Mouse (Mus musculus) hindbrain, embryonic 11.5 days (tissue): ENCODE results near the gene Tssk3. TPM values are rescaled to one million over a fixed set of nuclear protein-coding genes. Genes with fewer than 3 reads are reported as not detected.

Experiments
- ATAC-seq: fragments of 200-750 bp; cut with Nextera tagmentation; 2 replicates; pipeline ENCODE4 v1.8.0; 2017; ENCODE audit warnings: mild to moderate bottlenecking, moderate TSS enrichment, moderate library complexity; ENCODE audit not compliant: low FRiP score
- DNase-seq: peaks from one replicate; pipeline ENCODE4 v3.0.0-alpha.2; 2015; ENCODE audit warnings: low spot score
- H3K27ac ChIP-seq: fragments of 300-500 bp; sonication (generic); 2 replicates; pipeline ENCODE4 v1.5.1; 2014; ENCODE audit warnings: mild to moderate bottlenecking, low read depth, low read length
- H3K27me3 ChIP-seq: fragments of 300-500 bp; sonication (generic); 2 replicates; pipeline ENCODE4 v1.6.1; 2014; ENCODE audit warnings: mild to moderate bottlenecking, low read length, moderate library complexity, mixed read lengths; ENCODE audit not compliant: control insufficient read depth, insufficient read depth
- H3K36me3 ChIP-seq: fragments of 300-500 bp; sonication (generic); 2 replicates; pipeline ENCODE4 v1.6.1; 2014; ENCODE audit warnings: mild to moderate bottlenecking, low read length, moderate library complexity, mixed read lengths; ENCODE audit not compliant: control insufficient read depth, insufficient read depth
- H3K4me1 ChIP-seq: fragments of 300-500 bp; sonication (generic); replicated peaks from 2 replicates; pipeline ENCODE4 v1.6.1; 2014; ENCODE audit warnings: low read length, mixed read lengths; ENCODE audit not compliant: control insufficient read depth, insufficient read depth
- H3K4me2 ChIP-seq: fragments of 300-500 bp; sonication (generic); replicated peaks from 2 replicates; pipeline ENCODE4 v1.6.1; 2014; ENCODE audit warnings: mild to moderate bottlenecking, low read depth, low read length
- H3K4me3 ChIP-seq: fragments of 300-500 bp; sonication (generic); 2 replicates; pipeline ENCODE4 v1.5.1; 2014; ENCODE audit warnings: low read depth, low read length
- H3K9ac ChIP-seq: fragments of 300-500 bp; sonication (generic); 2 replicates; pipeline ENCODE4 v1.6.1; 2014; ENCODE audit warnings: low read depth, low read length
- H3K9me3 ChIP-seq: fragments of 300-500 bp; sonication (generic); 2 replicates; pipeline ENCODE4 v1.6.1; 2016; ENCODE audit warnings: low read length; ENCODE audit not compliant: control insufficient read depth
- WGBS: fragments of 180-500 bp; shearing (Covaris S2); extraction: QIAGEN DNeasy Blood & Tissue Kit; methylation state at CpG from one replicate; pipeline ENCODE4 v1.1.7; 2014; 5-methylcytosine and 5-hydroxymethylcytosine counted together
- polyA plus RNA-seq: library from polyadenylated mRNA; unstranded; fragments of >200 nt; fragmentation: Nextera tagmentation; extraction: Ambion mirVana; gene quantifications from 2 replicates; pipeline ENCODE4 v1.2.1, GENCODE M21; 2014

Tssk3 gene
- polyA plus RNA-seq, 1 experiment from 2014 or later: not detected

DNA sequence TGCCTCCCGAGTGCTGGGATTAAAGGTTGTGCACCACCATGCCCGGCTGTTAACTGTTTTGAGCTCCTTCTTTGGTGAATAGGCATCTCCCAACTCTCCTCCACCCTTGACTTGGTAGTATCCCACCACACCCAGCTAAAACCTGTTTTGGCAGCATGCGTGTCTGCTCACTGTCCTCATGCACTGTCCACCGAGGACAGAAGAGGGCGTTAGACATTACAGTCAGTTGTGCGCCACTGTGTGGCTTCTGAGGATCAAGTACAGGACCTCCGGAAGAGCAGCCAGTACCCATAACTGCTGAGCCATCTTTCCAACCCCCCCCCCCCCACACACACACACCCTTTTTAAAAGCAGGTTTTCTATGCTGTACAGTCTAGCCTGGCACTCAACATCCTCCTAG, 3.9 kb upstream of the Tssk3 start:
- H3K36me3 ChIP-seq: no peaks in the 10 kb centered on the region
- no peaks in the 10 kb centered on the region for H3K9me3 ChIP-seq
- H3K27me3 ChIP-seq: peaks cover 19% of the 10 kb centered on the region
- DNase-seq (no peak), ATAC-seq (no peak)
- H3K4me1 ChIP-seq: peaks cover 16% of the 10 kb centered on the region
- 71% methylated on average over 6 of the region's 7 CpGs for WGBS
- H3K4me3 ChIP-seq: no peak overlapping the region
- no peak overlapping the region for H3K9ac ChIP-seq
- H3K27ac ChIP-seq: no peak overlapping the region
- H3K4me2 ChIP-seq: no peak overlapping the region

DNA sequence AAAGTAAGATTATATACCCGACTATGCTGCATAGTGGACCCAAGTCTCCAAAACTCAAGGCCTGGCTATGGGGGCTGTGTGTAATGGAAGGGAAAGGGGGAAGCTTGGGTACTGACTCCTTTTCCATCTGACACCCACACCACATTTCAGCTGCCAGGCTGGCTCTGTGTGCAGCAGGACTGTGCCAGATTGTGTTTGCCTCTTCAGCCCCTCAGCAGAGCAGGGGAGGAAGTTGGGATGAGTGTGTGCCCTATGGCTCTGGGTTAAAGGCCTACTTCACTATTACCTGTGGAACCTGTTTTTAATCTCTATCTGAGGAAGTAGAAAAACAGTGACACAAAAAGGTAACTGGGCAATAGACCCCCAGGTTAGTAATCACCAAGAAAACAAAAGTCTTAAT, 9.7 kb downstream of the Tssk3 start:
- H3K36me3 ChIP-seq: peaks cover 6% of the 10 kb centered on the region; the same call in 1 of the 2 replicates
- ATAC-seq: no peak
- H3K27me3 ChIP-seq: no peaks in the 10 kb centered on the region
- H3K4me1 ChIP-seq: no peaks in the 10 kb centered on the region
- no peak for DNase-seq
- H3K27ac ChIP-seq: no peak overlapping the region
- no peak overlapping the region for H3K4me2 ChIP-seq
- 94% methylated on average over 1 of the region's 1 CpGs for WGBS
- no peak overlapping the region for H3K4me3 ChIP-seq
- no peak overlapping the region for H3K9ac ChIP-seq
- H3K9me3 ChIP-seq: no peaks in the 10 kb centered on the region

DNA sequence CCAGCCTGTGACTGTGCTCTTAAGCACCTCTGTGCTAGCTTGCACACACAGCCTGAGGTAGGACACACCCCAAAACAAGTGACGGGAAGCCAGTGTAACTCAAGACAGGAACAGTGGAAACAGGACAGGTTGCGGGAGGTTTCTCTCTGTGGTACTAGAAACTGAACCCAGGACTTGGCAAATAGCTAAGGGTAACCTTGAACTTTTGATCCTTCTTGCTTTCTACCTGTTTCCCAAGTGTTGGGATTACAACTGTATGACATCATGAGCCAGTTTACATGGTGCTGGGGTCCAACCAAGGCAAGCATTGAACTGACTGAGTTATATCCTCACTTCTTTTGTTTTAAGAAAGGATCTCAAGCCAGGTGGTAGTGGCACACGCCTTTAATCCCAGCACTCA, 11.0 kb downstream of the Tssk3 start:
- Histone ChIP-seq H3K9me3 (no peaks in the 10 kb centered on the region), H3K4me2 (no peak overlapping the region), H3K4me3 (no peak overlapping the region), H3K27ac (no peak overlapping the region), H3K4me1 (no peaks in the 10 kb centered on the region), H3K9ac (no peak overlapping the region), H3K36me3 (peaks cover 8% of the 10 kb centered on the region; the same call in 1 of the 2 replicates), H3K27me3 (no peaks in the 10 kb centered on the region)
- ATAC-seq (no peak), DNase-seq (no peak)
- WGBS: 92% methylated on average over 3 of the region's 3 CpGs

DNA sequence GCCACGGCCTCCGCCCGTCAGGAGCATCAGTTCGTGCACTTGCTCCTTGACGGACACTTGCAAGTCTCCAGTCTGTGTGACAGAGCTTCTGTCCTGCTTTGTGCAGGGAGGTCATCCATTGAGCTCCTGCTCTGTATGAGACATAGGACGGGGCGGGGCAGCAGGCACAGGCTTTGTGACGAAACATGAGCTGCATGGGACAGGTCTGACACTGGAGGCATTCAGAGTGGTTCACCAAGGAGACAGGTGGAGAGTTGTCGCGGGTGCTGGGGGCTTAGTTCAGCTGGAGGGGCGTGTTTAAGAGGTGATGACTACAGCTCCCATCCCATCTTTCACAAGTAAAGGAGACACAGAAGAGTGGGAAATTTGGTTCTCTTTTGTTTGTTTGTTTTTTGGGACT, 14.8 kb downstream of the Tssk3 start:
- H3K27me3 ChIP-seq: no peaks in the 10 kb centered on the region
- no peak overlapping the region for H3K4me2 ChIP-seq
- H3K4me1 ChIP-seq: no peaks in the 10 kb centered on the region
- H3K9ac ChIP-seq: no peak overlapping the region
- WGBS: 87% methylated on average over 11 of the region's 11 CpGs
- DNase-seq: no peak
- peaks cover 17% of the 10 kb centered on the region; the same call in 1 of the 2 replicates for H3K36me3 ChIP-seq
- H3K4me3 ChIP-seq: no peak overlapping the region
- ATAC-seq: no peak
- no peaks in the 10 kb centered on the region for H3K9me3 ChIP-seq
- H3K27ac ChIP-seq: no peak overlapping the region

DNA sequence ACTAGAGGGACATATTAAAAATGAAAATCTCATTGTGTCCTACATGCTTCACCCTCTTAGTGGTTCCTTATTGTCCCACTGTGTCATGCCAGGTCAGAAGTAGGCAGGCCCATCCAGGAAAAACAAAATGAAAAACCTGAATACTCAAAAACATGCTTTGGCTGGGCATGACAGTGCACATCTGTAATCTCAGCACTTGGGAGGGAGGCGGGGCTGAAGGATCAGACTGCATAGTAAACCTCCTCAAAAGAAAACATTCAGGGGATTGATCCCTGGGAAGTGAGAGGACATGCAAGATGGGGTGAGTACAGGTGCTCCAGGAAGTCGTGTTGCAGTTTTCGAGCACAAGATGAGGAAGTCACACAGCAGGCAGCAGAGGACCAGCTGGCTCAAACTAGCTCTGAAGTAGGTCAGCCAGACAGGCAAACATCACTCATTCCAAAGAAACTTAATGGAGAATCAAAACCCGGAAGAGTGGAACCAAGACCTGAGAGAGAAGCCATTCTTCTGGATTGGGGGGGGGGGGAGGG, 26.5 kb downstream of the Tssk3 start:
- ATAC-seq: no peak
- peaks cover 2% of the 10 kb centered on the region; the same call in 1 of the 2 replicates for H3K36me3 ChIP-seq
- no peak overlapping the region for H3K9ac ChIP-seq

DNA sequence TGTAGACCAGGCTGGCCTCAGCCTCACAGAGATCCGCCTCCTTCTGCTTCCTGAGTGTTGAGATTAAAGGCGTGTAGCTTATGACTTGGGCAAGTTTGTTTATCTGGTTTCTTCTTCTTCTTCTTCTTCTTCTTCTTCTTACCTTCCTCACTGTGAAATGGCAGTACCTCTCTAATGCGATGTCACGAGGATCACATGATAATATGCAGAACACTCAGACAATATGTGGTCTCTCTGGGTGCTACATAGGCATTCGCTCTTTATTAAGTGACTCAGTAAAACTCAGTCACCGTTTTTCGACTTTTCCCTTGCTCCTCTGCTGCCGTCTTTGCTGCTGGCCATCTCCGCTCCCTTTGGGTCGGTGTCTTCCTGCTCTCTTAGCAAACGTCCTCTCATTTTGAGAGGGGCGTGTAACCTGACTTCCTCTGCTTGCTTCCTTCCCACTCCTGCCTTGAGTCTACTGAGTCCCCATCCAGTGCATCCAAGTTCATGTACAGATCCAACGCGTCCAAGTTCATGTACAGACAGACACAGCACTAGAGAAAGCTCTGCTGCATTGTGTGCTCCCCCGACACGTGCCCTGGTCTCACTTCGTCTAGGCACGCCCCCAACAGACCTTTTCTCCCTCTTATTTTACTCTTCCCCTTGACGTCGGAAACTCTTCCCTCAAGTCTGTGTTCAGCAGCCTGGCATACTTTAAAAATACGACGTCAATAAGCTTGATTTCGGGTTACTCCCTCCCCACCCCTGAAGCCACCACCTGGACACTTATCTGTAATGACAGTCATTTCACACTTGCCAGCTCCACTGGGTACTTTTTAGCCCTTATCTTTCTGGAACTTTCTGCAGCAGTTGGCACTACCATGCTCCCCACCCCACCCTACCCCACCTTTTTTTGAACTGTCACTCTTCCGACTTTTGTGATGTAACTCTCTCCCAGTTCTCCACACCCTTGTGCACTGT, 27.4 kb downstream of the Tssk3 start:
- no peak overlapping the region for H3K9ac ChIP-seq
- no peaks in the 10 kb centered on the region for H3K9me3 ChIP-seq
- WGBS: 89% methylated on average over 24 of the region's 24 CpGs
- H3K36me3 ChIP-seq: peaks cover 2% of the 10 kb centered on the region; the same call in 1 of the 2 replicates
- ATAC-seq: no peak
- DNase-seq: no peak
- no peaks in the 10 kb centered on the region for H3K27me3 ChIP-seq
- no peak overlapping the region for H3K27ac ChIP-seq
- peaks cover 5% of the 10 kb centered on the region for H3K4me1 ChIP-seq
- H3K4me3 ChIP-seq: no peak overlapping the region
- no peak overlapping the region for H3K4me2 ChIP-seq

More for the DNA sequence above, 26.5 kb downstream of the Tssk3 start:
- Histone ChIP-seq H3K27ac (no peak overlapping the region), H3K4me1 (peaks cover 5% of the 10 kb centered on the region), H3K4me3 (no peak overlapping the region), H3K27me3 (no peaks in the 10 kb centered on the region), H3K4me2 (no peak overlapping the region), H3K9me3 (no peaks in the 10 kb centered on the region)
- DNase-seq: no peak
- 91% methylated on average over 4 of the region's 4 CpGs for WGBS

DNA sequence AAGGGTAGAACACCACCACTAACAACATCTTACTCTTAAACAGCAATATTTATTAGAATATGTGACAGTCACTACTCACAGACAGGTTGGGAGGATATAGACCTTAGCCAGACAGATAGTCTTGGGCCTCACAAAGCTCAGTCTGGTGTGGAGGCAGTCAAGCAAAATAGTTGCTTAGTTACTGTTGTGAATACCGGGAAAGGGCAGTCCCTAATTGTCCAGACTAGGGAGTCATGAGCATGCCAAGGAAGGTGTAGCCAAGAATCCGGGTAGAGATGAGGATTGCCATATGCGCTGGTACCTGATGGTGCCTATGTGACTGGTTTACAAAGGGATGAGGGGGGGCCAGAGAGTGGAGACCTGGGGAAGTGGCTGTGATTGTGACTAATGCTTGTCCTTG, 28.7 kb downstream of the Tssk3 start:
- Histone ChIP-seq H3K4me3 (peak overlapping the region; percentile 88), H3K4me1 (peaks cover 5% of the 10 kb centered on the region), H3K27me3 (no peaks in the 10 kb centered on the region), H3K9ac (peak overlapping the region; percentile 79), H3K27ac (no peak overlapping the region), H3K4me2 (peak overlapping the region; percentile 81), H3K9me3 (no peaks in the 10 kb centered on the region), H3K36me3 (peaks cover 2% of the 10 kb centered on the region; the same call in 1 of the 2 replicates)
- no peak for DNase-seq
- no peak for ATAC-seq
- WGBS: 47% methylated on average over 3 of the region's 3 CpGs

DNA sequence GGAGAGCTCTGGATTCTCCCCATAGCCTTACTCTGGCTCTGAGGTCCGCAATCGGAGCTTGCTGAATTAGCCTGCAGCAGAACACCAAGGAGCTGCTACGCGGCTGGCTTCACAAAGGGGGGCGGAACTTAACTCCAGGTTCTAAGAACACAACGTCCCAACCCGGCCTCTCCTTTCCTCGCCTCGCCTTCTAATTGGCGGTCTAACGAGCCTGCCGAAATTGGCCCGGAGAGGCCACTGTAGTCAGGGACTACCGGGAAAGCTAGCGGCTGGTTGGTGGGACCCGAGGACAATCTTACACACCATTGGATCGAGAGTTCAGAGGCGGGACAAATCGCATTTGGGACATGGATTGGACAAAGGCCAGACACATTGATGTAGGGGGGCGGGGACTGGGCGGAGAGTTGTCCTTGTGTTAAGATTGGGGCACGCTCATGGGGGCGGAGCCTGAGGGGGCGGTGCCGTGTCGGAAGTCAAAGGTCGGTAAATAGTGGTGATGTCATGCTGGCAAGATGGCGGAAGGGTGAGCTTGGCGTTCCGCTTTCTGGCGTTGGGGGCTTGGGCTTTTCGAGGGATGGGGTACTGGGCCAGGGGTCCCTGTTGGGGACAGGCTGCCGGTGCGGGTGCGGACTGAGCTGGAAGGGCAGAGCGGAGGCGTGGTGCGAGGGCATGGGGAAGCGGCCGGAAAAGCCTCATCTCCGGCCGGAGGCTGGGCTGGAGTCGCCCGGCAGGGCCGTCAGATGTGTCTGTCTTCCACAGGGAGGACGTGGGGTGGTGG, 29.4 kb downstream of the Tssk3 start, which contains the start of gene Bsdc1:
Gene Bsdc1, plus strand, starts transcription at position 399 of the 778 bp plus-strand sequence.
- Histone ChIP-seq H3K27me3 (no peaks in the 10 kb centered on the region), H3K9ac (peak within 1 kb of the TSS; percentile 82), H3K36me3 (peaks cover 2% of the 10 kb centered on the region; the same call in 1 of the 2 replicates), H3K9me3 (no peaks in the 10 kb centered on the region), H3K4me2 (peak within 1 kb of the TSS; percentile 81), H3K4me3 (peak within 1 kb of the TSS; percentile 88), H3K27ac (peak within 1 kb of the TSS; percentile 83), H3K4me1 (peaks cover 5% of the 10 kb centered on the region)
- peak; percentile 99 for ATAC-seq
- under 1% methylated on average over 45 of the region's 46 CpGs for WGBS
- DNase-seq: peak; percentile 100
